Mouse (Mus musculus) cortical plate, adult 2 months (tissue): Measurements from ENCODE around the gene Efcab11.

ENCODE experiments used
- CTCF ChIP-seq: fragments of 200-500 bp; IDR thresholded peaks from 2 replicates; pipeline ENCODE4 v1.5.1; 2011; ENCODE audit warnings: mild to moderate bottlenecking, control low read depth, low read length; ENCODE audit not compliant: insufficient read depth; ENCODE audit errors: extremely low read depth
- POLR2A ChIP-seq: fragments of 200-500 bp; IDR thresholded peaks from 2 replicates; pipeline ENCODE4 v1.6.1; 2011; ENCODE audit warnings: mild to moderate bottlenecking, low read length, control low read depth; ENCODE audit not compliant: insufficient read depth; ENCODE audit errors: extremely low read depth

DNA sequence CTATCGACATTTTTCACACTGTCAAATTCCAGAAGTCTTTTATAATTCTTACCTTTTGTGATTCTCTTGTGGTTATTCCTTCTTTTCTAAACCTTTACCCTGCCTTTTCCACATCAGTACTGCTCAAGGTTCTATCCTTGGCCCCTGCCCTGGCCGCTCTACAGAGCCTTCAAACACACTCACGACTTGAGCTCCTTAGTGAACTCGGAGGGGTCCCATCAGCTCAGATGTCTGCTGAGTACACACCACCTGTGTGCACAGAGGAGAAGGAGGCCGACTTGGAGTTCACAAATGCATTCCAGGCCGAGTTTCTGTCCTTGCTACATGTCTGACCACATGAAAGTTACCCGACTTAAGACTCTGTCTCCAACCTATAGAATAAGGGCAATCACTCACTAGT lies 113.2 kb downstream of the Efcab11 start:
- TF ChIP-seq CTCF: no peak
- no peak for TF ChIP-seq POLR2A
